Mouse (Mus musculus) neural tube, embryonic 14.5 days (tissue): Measurements from ENCODE around the gene Syne3. TPM values are rescaled to one million over a fixed set of nuclear protein-coding genes. Genes with fewer than 3 reads are reported as not detected.

Experiments
- ATAC-seq: fragments of 200-750 bp; cut with Nextera tagmentation; 2 replicates; pipeline ENCODE4 v1.8.0; 2017; ENCODE audit warnings: low read depth, mild to moderate bottlenecking, moderate TSS enrichment, moderate library complexity
- H3K27ac ChIP-seq: fragments of 300-500 bp; sonication (generic); 2 replicates; pipeline ENCODE4 v1.5.1; 2014; ENCODE audit warnings: low read depth, mild to moderate bottlenecking, control low read depth, low read length, moderate library complexity, mixed read lengths
- H3K27me3 ChIP-seq: fragments of 300-500 bp; sonication (generic); 2 replicates; pipeline ENCODE4 v1.6.1; 2014; ENCODE audit warnings: low read length; ENCODE audit not compliant: control insufficient read depth, insufficient read depth
- H3K36me3 ChIP-seq: fragments of 300-500 bp; sonication (generic); 2 replicates; pipeline ENCODE4 v1.6.1; 2014; ENCODE audit warnings: low read length, mixed read lengths; ENCODE audit not compliant: control insufficient read depth, insufficient read depth
- H3K4me1 ChIP-seq: fragments of 300-500 bp; sonication (generic); 2 replicates; pipeline ENCODE4 v1.6.1; 2014; ENCODE audit warnings: low read length; ENCODE audit not compliant: control insufficient read depth, insufficient read depth
- H3K4me2 ChIP-seq: fragments of 300-500 bp; sonication (generic); 2 replicates; pipeline ENCODE4 v1.6.1; 2014; ENCODE audit warnings: mild to moderate bottlenecking, low read depth, low read length, control low read depth
- H3K4me3 ChIP-seq: fragments of 300-500 bp; sonication (generic); 2 replicates; pipeline ENCODE4 v1.5.1; 2014; ENCODE audit warnings: low read depth, low read length, control low read depth, mixed read lengths
- H3K9ac ChIP-seq: fragments of 300-500 bp; sonication (generic); replicated peaks from 2 replicates; pipeline ENCODE4 v1.6.1; 2014; ENCODE audit warnings: low read depth, mild to moderate bottlenecking, control low read depth, low read length, mixed read lengths
- H3K9me3 ChIP-seq: fragments of 300-500 bp; sonication (generic); 2 replicates; pipeline ENCODE4 v1.6.1; 2016; ENCODE audit warnings: low read length; ENCODE audit not compliant: control insufficient read depth
- WGBS: fragments of 180-500 bp; shearing (Covaris S2); extraction: QIAGEN DNeasy Blood & Tissue Kit; methylation state at CpG from one replicate; pipeline ENCODE4 v1.1.7; 2014; 5-methylcytosine and 5-hydroxymethylcytosine counted together
- polyA plus RNA-seq: library from polyadenylated mRNA; unstranded; fragments of >200 nt; fragmentation: Nextera tagmentation; extraction: Ambion mirVana; gene quantifications from 2 replicates; pipeline ENCODE4 v1.2.1, GENCODE M21; 2014

Syne3 gene
- polyA plus RNA-seq, 1 experiment from 2014 or later = 0.23 TPM

DNA sequence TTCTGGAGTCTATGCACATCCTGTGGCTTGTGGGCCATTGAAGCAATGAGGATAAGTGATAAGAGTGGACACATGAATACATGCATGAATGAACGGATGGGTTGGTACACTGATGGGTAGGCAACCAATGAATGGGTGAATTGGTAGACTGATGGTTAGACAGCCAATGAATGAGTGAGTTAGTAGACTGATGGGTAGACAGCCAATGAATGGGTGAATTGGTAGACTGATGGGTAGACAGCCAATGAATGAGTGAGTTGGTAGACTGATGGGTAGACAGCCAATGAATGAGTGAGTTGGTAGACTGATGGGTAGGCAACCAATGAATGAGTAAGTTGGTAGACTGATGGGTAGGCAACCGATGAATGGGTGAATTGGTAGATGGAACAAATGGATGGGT lies 91.7 kb downstream of the Syne3 start:
- WGBS = 96% methylated on average over 2 of the region's 2 CpGs
- H3K4me3 ChIP-seq = no peak overlapping the region
- no peak overlapping the region for H3K27ac ChIP-seq

DNA sequence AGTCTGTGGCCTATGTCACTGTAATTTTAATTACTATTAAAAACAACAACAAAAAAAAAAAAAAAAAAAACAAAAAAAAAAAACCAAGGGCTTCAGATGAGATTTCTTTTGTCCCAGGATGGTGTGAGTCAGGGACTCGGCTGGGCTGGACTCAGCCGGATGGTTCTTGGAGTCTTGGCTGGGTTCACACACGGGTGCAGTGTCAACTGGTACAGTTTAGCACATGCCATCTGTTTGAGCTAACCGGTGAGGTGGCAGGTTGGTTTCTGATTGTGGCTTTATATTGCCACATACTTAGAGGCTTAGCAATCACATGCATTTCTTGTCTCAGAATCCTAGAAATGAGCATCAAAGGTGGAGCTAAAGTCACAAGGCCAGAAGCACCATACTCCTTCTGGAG lies 92.3 kb downstream of the Syne3 start:
- ATAC-seq = no peak
- Histone ChIP-seq H3K9me3 (no peaks in the 10 kb centered on the region), H3K36me3 (no peaks in the 10 kb centered on the region), H3K9ac (no peak overlapping the region), H3K4me1 (no peaks in the 10 kb centered on the region), H3K27ac (no peak overlapping the region), H3K4me3 (no peak overlapping the region), H3K27me3 (no peaks in the 10 kb centered on the region), H3K4me2 (no peak overlapping the region)
- 91% methylated on average over 4 of the region's 4 CpGs for WGBS

More for the DNA sequence above, 91.7 kb downstream of the Syne3 start:
- Histone ChIP-seq H3K9me3 (no peaks in the 10 kb centered on the region), H3K27me3 (no peaks in the 10 kb centered on the region), H3K4me2 (no peak overlapping the region), H3K4me1 (no peaks in the 10 kb centered on the region), H3K36me3 (no peaks in the 10 kb centered on the region), H3K9ac (no peak overlapping the region)
- no peak for ATAC-seq

DNA sequence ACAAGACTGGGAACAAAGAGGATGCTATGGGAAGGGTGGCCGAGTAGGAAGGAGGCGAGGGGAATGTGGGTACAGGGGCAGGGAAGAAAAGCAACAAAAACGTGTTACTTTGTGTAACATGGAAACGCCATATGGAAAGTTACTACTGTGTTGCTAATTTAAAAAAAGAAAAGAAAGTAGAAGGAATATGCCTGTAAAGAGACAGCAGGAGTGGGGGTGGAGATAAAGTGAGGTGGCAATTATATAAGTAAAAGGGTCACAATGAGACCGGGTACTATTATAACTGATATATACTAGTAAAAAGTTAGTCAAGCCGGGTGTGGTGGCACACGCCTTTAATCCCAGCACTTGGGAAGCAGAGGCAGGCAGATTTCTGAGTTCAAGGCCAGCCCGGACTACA lies 92.8 kb downstream of the Syne3 start:
- no peak overlapping the region for H3K4me2 ChIP-seq
- no peaks in the 10 kb centered on the region for H3K9me3 ChIP-seq
- no peak overlapping the region for H3K4me3 ChIP-seq
- no peak for ATAC-seq
- no peaks in the 10 kb centered on the region for H3K36me3 ChIP-seq
- WGBS = 89% methylated on average over 8 of the region's 8 CpGs
- H3K27me3 ChIP-seq = no peaks in the 10 kb centered on the region
- no peak overlapping the region for H3K9ac ChIP-seq
- H3K4me1 ChIP-seq = no peaks in the 10 kb centered on the region
- no peak overlapping the region for H3K27ac ChIP-seq

DNA sequence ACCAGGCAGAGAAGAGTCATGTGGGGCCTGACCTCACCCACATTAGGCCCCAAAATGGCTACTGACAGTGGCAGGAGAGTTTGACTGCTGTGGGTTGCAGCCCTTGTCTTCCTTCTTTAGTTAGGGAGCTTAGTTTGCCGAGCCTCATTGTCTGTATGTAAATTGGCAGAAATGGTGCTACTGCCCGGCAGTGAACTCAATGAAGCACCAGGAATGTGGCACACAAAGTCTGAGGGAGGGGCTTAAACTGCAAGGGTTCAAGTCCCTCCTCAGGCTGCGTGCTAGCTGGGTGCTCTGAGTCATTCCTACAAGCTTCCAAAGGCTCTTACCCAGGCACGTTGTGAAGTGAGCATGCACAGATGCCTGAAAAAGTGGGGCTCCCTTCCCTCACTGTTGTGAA lies 93.9 kb downstream of the Syne3 start:
- no peak overlapping the region for H3K27ac ChIP-seq
- WGBS = 56% methylated on average over 4 of the region's 4 CpGs
- H3K36me3 ChIP-seq = no peaks in the 10 kb centered on the region
- H3K27me3 ChIP-seq = no peaks in the 10 kb centered on the region
- no peaks in the 10 kb centered on the region for H3K4me1 ChIP-seq
- no peak for ATAC-seq
- no peak overlapping the region for H3K4me2 ChIP-seq
- no peak overlapping the region for H3K4me3 ChIP-seq
- H3K9ac ChIP-seq = no peak overlapping the region
- no peaks in the 10 kb centered on the region for H3K9me3 ChIP-seq

DNA sequence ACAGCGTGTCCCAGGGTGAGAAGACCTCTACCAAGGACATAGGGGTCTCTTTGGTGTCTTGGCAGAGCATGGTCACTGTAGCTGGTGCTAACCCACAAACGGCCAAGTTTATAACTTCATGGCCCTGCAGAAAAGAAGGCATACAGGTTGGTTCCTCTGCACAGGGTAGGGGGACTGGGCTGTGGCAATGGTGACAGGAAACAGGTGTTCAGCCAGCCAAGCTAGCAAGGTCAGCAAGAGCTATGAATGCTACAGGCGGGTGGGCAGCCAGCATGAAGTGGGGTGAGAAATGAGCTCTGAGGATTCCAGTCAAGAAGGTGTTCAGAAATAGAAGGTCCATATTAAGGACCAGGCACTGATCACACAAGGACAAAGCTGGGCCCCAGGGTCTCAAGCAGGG lies 96.6 kb downstream of the Syne3 start:
- Histone ChIP-seq H3K4me3 (no peak overlapping the region), H3K27ac (no peak overlapping the region), H3K4me1 (no peaks in the 10 kb centered on the region), H3K4me2 (no peak overlapping the region), H3K36me3 (no peaks in the 10 kb centered on the region), H3K9me3 (no peaks in the 10 kb centered on the region), H3K27me3 (no peaks in the 10 kb centered on the region), H3K9ac (no peak overlapping the region)
- no peak for ATAC-seq
- 52% methylated on average over 3 of the region's 3 CpGs for WGBS

DNA sequence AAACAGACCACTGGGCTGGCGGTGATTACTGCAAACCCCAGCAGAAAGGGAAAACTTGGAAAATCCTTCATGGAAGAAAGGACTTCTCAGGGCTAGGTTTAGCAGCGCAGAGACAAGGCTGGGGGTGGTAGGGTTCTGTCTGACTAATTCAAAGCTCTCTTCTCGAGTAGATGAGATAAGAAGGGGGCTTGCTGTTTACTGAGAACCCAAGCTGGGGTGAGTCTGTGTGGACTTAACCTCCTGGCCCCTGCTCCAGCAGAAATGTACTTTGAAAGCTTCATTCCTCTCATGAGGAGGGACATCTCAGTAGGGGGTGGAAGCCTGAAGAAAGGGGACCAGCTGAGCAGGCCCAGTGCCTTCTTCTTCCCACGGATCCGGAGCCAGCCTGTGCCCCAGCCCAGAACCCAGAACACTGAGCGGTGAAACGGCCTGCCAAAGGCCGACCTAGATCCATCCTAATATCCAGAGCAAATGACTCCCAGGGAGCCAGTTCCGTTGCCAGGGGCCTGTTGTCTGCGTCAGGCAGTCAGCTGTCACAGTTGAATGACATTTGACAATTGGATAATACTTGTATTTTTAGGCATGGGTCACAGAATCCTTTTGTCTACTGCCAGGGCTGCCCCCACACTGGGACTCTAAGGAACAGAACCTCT lies 97.2 kb downstream of the Syne3 start:
- ATAC-seq = no peak

DNA sequence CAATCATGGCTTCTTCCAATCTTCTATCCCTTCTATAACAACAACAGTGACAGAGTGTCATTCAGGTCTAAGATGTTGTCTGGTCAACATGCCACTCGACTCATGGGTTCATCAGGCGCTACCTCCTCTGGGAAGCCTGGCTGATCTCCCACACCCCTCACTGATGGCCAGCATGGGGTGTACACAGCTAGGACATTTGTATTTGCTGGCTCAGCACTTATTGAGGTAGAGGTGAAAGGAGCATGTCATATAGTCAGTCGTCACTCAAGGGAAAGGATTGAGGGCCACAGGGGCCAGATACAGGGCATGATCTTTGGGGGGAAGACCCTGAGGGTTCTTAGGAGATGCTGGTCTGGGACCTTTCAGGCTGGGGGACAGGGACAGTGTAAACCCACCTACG lies 99.9 kb downstream of the Syne3 start:
- Histone ChIP-seq H3K4me2 (no peak overlapping the region), H3K36me3 (no peaks in the 10 kb centered on the region), H3K4me1 (no peaks in the 10 kb centered on the region), H3K27ac (no peak overlapping the region), H3K27me3 (no peaks in the 10 kb centered on the region), H3K9ac (no peak overlapping the region), H3K4me3 (no peak overlapping the region), H3K9me3 (no peaks in the 10 kb centered on the region)
- no peak for ATAC-seq
- 90% methylated on average over 4 of the region's 4 CpGs for WGBS

More for the DNA sequence above, 97.2 kb downstream of the Syne3 start:
- Histone ChIP-seq H3K27ac (no peak overlapping the region), H3K27me3 (no peaks in the 10 kb centered on the region), H3K9me3 (no peaks in the 10 kb centered on the region), H3K36me3 (no peaks in the 10 kb centered on the region), H3K9ac (no peak overlapping the region), H3K4me1 (no peaks in the 10 kb centered on the region), H3K4me2 (no peak overlapping the region), H3K4me3 (no peak overlapping the region)
- WGBS = 31% methylated on average over 10 of the region's 10 CpGs

DNA sequence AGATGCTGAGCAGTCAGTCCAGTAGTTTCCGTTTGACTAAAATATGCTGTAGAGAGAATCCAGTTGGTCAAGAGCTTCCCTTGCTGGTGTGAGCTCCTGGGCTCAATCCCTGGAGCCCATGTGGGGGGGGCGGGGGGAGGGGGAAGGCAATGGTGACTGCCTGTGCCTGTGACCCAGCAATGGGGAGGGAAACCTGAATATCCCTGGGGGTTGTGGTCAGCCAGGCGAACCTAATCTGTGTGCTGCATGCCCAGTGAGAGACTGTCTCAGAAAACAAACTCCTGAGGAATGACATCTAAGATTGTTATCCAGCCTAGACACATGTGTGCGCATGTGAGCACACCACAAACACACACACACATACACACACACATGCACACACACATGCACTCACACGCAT lies 100.6 kb downstream of the Syne3 start:
- ATAC-seq = no peak
- no peak overlapping the region for H3K9ac ChIP-seq
- H3K4me2 ChIP-seq = no peak overlapping the region
- H3K4me3 ChIP-seq = no peak overlapping the region
- 65% methylated on average over 5 of the region's 5 CpGs for WGBS
- H3K36me3 ChIP-seq = no peaks in the 10 kb centered on the region
- no peaks in the 10 kb centered on the region for H3K9me3 ChIP-seq
- no peaks in the 10 kb centered on the region for H3K4me1 ChIP-seq
- no peaks in the 10 kb centered on the region for H3K27me3 ChIP-seq
- H3K27ac ChIP-seq = no peak overlapping the region

DNA sequence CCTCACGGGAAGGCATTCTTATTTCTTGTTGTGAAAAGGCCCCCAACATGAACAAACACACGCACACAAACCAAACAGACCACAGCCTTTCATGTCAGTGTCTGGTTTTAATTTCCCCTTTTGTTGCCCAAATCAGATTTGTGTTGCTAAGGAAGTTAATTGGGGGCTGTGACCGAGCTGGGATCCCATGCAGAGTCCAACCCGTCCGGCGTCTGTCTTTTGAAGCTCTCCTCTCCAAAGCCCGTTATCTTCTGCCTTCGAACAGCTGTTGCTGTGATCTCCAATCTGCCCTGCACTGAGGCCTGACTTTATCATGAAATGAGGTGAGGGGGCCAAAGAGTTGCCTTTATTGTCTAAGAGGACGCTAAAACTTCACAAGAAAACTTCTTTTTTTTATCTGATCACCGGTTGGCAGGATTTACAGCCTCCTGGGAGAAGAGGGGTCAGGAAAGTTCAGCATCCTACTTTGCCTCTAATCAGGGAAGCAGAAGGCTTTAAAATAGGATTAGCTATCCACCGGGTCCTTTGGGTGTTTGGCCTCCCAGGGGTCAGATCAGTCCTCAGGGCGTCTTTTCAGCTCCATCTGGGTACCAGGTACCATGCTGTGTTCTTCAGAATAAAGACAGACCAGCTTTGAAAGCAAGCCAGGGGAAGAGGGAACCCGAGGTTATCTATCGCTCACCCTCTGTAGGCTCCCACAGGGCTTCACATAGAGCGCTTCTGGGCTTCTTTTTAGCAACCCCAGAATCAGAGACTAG lies 101.4 kb downstream of the Syne3 start:
- Histone ChIP-seq H3K27ac (no peak overlapping the region), H3K36me3 (no peaks in the 10 kb centered on the region), H3K4me3 (no peak overlapping the region), H3K9ac (no peak overlapping the region), H3K4me1 (no peaks in the 10 kb centered on the region), H3K27me3 (no peaks in the 10 kb centered on the region), H3K4me2 (no peak overlapping the region), H3K9me3 (no peaks in the 10 kb centered on the region)
- no peak for ATAC-seq
- WGBS = 5% methylated on average over 15 of the region's 15 CpGs
